Mouse (Mus musculus) lung, postnatal 14 days (tissue): ENCODE data around the gene Mgea5.

ENCODE experiments used
- DNase-seq: peaks from one replicate; pipeline ENCODE4 v3.0.0; 2021

The Mgea5 gene

GRCm38 (mm10) chr19:45747028-45747867 lies 36.4 kb downstream of the Mgea5 start:
- peak; percentile 91 for DNase-seq

GRCm38 (mm10) chr19:45746153-45747020 lies 37.2 kb downstream of the Mgea5 start:
- DNase-seq, result peak; percentile 80

- no peak for DNase-seq
Observed at GRCm38 (mm10) chr19:45745344-45746152, 38.1 kb downstream of the Mgea5 start.

GRCm38 (mm10) chr19:45743619-45744018 lies 40.0 kb downstream of the Mgea5 start:
- no peak for DNase-seq

GRCm38 (mm10) chr19:45742984-45743575 lies 40.6 kb downstream of the Mgea5 start:
- no peak for DNase-seq

GRCm38 (mm10) chr19:45742218-45742983 lies 41.2 kb downstream of the Mgea5 start, which contains the start of gene Fgf8:
Gene Fgf8, minus strand, starts transcription at chr19:45742915.
- DNase-seq, result no peak

GRCm38 (mm10) chr19:45741431-45742217 lies 42.0 kb downstream of the Mgea5 start:
- DNase-seq, result no peak

- no peak for DNase-seq
Observed at GRCm38 (mm10) chr19:45740817-45741216, 42.8 kb downstream of the Mgea5 start.

GRCm38 (mm10) chr19:45740233-45740632 lies 43.4 kb downstream of the Mgea5 start:
- no peak for DNase-seq

- no peak for DNase-seq
Observed at GRCm38 (mm10) chr19:45738521-45738920, 45.1 kb downstream of the Mgea5 start.

- DNase-seq, result no peak
Observed at GRCm38 (mm10) chr19:45737846-45738484, 45.7 kb downstream of the Mgea5 start.

GRCm38 (mm10) chr19:45737208-45737845 lies 46.3 kb downstream of the Mgea5 start:
- no peak for DNase-seq

- DNase-seq, result peak; percentile 54
Observed at GRCm38 (mm10) chr19:45736855-45737207, 46.8 kb downstream of the Mgea5 start.

- DNase-seq, result no peak
Observed at GRCm38 (mm10) chr19:45736241-45736640, 47.4 kb downstream of the Mgea5 start.

GRCm38 (mm10) chr19:45734762-45735161 lies 48.9 kb downstream of the Mgea5 start:
- DNase-seq, result no peak

- no peak for DNase-seq
Observed at GRCm38 (mm10) chr19:45734191-45734590, 49.4 kb downstream of the Mgea5 start.

- DNase-seq, result no peak
Observed at GRCm38 (mm10) chr19:45733564-45733963, 50.1 kb downstream of the Mgea5 start.

GRCm38 (mm10) chr19:45731658-45732057 lies 52.0 kb downstream of the Mgea5 start:
- DNase-seq, result no peak

- no peak for DNase-seq
Observed at GRCm38 (mm10) chr19:45730042-45730441, 53.6 kb downstream of the Mgea5 start.

GRCm38 (mm10) chr19:45727231-45727630 lies 56.4 kb downstream of the Mgea5 start:
- no peak for DNase-seq
